In genomic region chr5:102399006-102399405, GRCm38 (mm10) we compare ENCODE assay signal across 16 mouse cellular contexts.
"Had no signal": no experiment of that assay in that cellular context is flagged by ENCODE, and none has a peak within 500 bp of the region (broad histone marks: within the 10 kb centered on the region; RNA-seq: fewer than 3 reads in every experiment).

No protein-coding gene starts in this region.

- H3K36me3 ChIP-seq: liver, embryonic 13.5 days; neural tube, embryonic 12.5 days had no signal

- H3K4me3 ChIP-seq: liver, embryonic 13.5 days; neural tube, embryonic 12.5 days had no signal

- H3K4me1 ChIP-seq: liver, embryonic 13.5 days; neural tube, embryonic 12.5 days had no signal

- DNase-seq: kidney, adult 18-20 months; kidney, adult 9 months; kidney, postnatal 14 days; kidney, postnatal 4 days; liver, embryonic 13.5 days; lung, adult 2 months; lung, postnatal 14 days; lung, postnatal 4 days; midbrain, embryonic 14.5 days; thymus, adult 2 months; thymus, postnatal 14 days; thymus, postnatal 4 days had no signal

- H3K9me3 ChIP-seq: liver, embryonic 13.5 days; neural tube, embryonic 12.5 days had no signal

- H3K27ac ChIP-seq: liver, embryonic 13.5 days; neural tube, embryonic 12.5 days had no signal

- H3K4me2 ChIP-seq: liver, embryonic 13.5 days; midbrain, embryonic 11.5 days; neural tube, embryonic 12.5 days had no signal

- ATAC-seq: inflammation-experienced regulatory T-cells, adult 6 months; intestine, embryonic 16.5 days had no signal

- H3K27me3 ChIP-seq: liver, embryonic 13.5 days; neural tube, embryonic 12.5 days had no signal

- H3K9ac ChIP-seq: liver, embryonic 13.5 days; neural tube, embryonic 12.5 days had no signal
